Mouse (Mus musculus) hindbrain, postnatal 0 days (tissue): ENCODE data around the gene Serpind1. TPM values are rescaled to one million over a fixed set of nuclear protein-coding genes. Genes with fewer than 3 reads are reported as not detected.

ENCODE experiments used
- ATAC-seq: fragments of 200-750 bp; cut with Nextera tagmentation; 2 replicates; pipeline ENCODE4 v1.8.0; 2017; ENCODE audit warnings: mild to moderate bottlenecking, moderate TSS enrichment, moderate library complexity
- DNase-seq: peaks from one replicate; pipeline ENCODE4 v3.0.0-alpha.2; 2015; ENCODE audit warnings: low spot score
- H3K27ac ChIP-seq: fragments of 300-500 bp; sonication (generic); 2 replicates; pipeline ENCODE4 v1.5.1; 2014; ENCODE audit warnings: mild to moderate bottlenecking
- H3K27me3 ChIP-seq: fragments of 300-500 bp; sonication (generic); 2 replicates; pipeline ENCODE4 v1.6.1; 2014; ENCODE audit warnings: low read length, mixed read lengths; ENCODE audit not compliant: insufficient read depth
- H3K36me3 ChIP-seq: fragments of 300-500 bp; sonication (generic); 2 replicates; pipeline ENCODE4 v1.6.1; 2014; ENCODE audit warnings: low read length, mixed read lengths; ENCODE audit not compliant: insufficient read depth
- H3K4me1 ChIP-seq: fragments of 300-500 bp; sonication (generic); 2 replicates; pipeline ENCODE4 v1.6.1; 2014; ENCODE audit warnings: antibody characterized with exemption, low read length, mixed read lengths; ENCODE audit not compliant: insufficient read depth
- H3K4me2 ChIP-seq: fragments of 300-500 bp; sonication (generic); 2 replicates; pipeline ENCODE4 v1.6.1; 2014; ENCODE audit warnings: low read depth, mild to moderate bottlenecking, low read length, moderate library complexity, mixed read lengths
- H3K4me3 ChIP-seq: fragments of 300-500 bp; sonication (generic); 2 replicates; pipeline ENCODE4 v1.5.1; 2014; ENCODE audit warnings: low read length
- H3K9ac ChIP-seq: fragments of 300-500 bp; sonication (generic); replicated peaks from 2 replicates; pipeline ENCODE4 v1.6.1; 2014; ENCODE audit warnings: mild to moderate bottlenecking, low read length, moderate library complexity, mixed read lengths
- H3K9me3 ChIP-seq: fragments of 300-500 bp; sonication (generic); 2 replicates; pipeline ENCODE4 v1.6.1; 2016; ENCODE audit warnings: low read length, mixed read lengths
- CTCF ChIP-seq: IDR thresholded peaks from 2 replicates; pipeline ENCODE4 v1.5.1; 2016; ENCODE audit warnings: antibody characterized with exemption, control low read depth, low read depth
- WGBS: fragments of 180-500 bp; shearing (Covaris S2); extraction: QIAGEN DNeasy Blood & Tissue Kit; methylation state at CpG from one replicate; pipeline ENCODE4 v1.1.7; 2014; 5-methylcytosine and 5-hydroxymethylcytosine counted together
- polyA plus RNA-seq: library from polyadenylated mRNA; unstranded; fragments of >200 nt; fragmentation: Nextera tagmentation; extraction: Ambion mirVana; gene quantifications from 2 replicates; pipeline ENCODE4 v1.2.1, GENCODE M21; 2015
- total RNA-seq: library from RNA; depleted of rRNA; stranded (reverse); fragments of >200 nt; gene quantifications from 2 replicates; pipeline ENCODE4 v1.2.3, GENCODE M21; 2014

The Serpind1 gene
- total and polyA plus RNA-seq, 2 experiments from 2014 or later, result 3.5 to 10.3 TPM

DNA sequence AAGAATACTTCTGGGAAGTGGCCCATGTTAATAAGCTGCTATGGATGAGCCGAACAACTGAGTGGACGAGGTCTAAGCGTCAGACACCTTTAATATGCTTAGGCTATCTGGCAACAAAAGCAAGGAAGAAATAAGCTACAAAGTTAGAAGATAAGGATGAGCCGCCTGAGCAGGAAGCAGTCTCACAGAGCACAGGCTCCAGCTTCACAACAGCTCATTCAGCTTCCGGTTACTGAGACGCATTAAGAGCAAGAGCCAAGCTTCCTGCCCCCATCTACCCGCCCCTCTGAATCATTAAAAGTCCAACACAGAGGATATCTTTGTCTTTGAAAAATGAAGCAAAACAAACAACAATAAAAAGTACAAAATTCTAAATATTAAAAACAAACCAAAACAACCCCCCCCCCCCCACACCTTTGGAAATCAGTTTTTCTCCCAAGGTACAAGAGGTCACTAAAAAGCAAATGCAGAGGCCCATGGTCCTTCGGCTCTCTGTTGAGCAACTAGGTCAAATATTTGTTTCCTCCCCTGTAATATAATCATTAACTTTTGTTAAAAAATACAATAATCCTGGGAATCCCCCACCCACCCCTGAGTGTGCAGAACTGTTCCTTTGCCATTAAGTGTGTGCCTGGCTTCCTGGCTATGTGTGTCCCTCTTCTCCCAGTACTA, 14.1 kb downstream of the Serpind1 start:
- Histone ChIP-seq H3K27ac (no peak overlapping the region), H3K4me3 (no peak overlapping the region), H3K27me3 (no peaks in the 10 kb centered on the region), H3K4me2 (no peak overlapping the region), H3K36me3 (peaks cover 39% of the 10 kb centered on the region), H3K9me3 (no peaks in the 10 kb centered on the region), H3K9ac (no peak overlapping the region), H3K4me1 (no peaks in the 10 kb centered on the region)
- no peak for DNase-seq
- 86% methylated on average over 8 of the region's 8 CpGs for WGBS
- no peak for TF ChIP-seq CTCF
- no peak for ATAC-seq

GRCm38 (mm10) chr16:17345813-17346155, 14.6 kb downstream of the Serpind1 start:
- Histone ChIP-seq H3K27ac (no peak overlapping the region), H3K4me3 (no peak overlapping the region), H3K36me3 (peaks cover 45% of the 10 kb centered on the region), H3K9me3 (no peaks in the 10 kb centered on the region), H3K9ac (no peak overlapping the region), H3K27me3 (no peaks in the 10 kb centered on the region), H3K4me2 (no peak overlapping the region), H3K4me1 (no peaks in the 10 kb centered on the region)
- ATAC-seq (no peak), DNase-seq (no peak)
- WGBS, result 93% methylated on average over 2 of the region's 2 CpGs
- no peak for TF ChIP-seq CTCF

- no peak overlapping the region for H3K27ac ChIP-seq
- no peak for TF ChIP-seq CTCF
- 89% methylated on average over 1 of the region's 1 CpGs for WGBS
These were observed 15.6 kb downstream of the Serpind1 start for GRCm38 (mm10) chr16:17346766-17347165.

GRCm38 (mm10) chr16:17356031-17356430, 24.9 kb downstream of the Serpind1 start:
- no peaks in the 10 kb centered on the region for H3K27me3 ChIP-seq
- ATAC-seq (no peak), DNase-seq (no peak)
- no peaks in the 10 kb centered on the region for H3K9me3 ChIP-seq
- no peak overlapping the region for H3K9ac ChIP-seq
- H3K4me3 ChIP-seq, result no peak overlapping the region
- 91% methylated on average over 6 of the region's 6 CpGs for WGBS
- no peaks in the 10 kb centered on the region for H3K4me1 ChIP-seq
- no peak overlapping the region for H3K4me2 ChIP-seq
- H3K36me3 ChIP-seq, result peaks cover 66% of the 10 kb centered on the region
- H3K27ac ChIP-seq, result no peak overlapping the region
- no peak for TF ChIP-seq CTCF

More at GRCm38 (mm10) chr16:17346766-17347165, 15.6 kb downstream of the Serpind1 start:
- DNase-seq (no peak), ATAC-seq (no peak)
- no peak overlapping the region for H3K9ac ChIP-seq
- H3K4me1 ChIP-seq, result no peaks in the 10 kb centered on the region
- H3K36me3 ChIP-seq, result peaks cover 54% of the 10 kb centered on the region
- no peaks in the 10 kb centered on the region for H3K27me3 ChIP-seq
- H3K4me2 ChIP-seq, result no peak overlapping the region
- no peak overlapping the region for H3K4me3 ChIP-seq
- no peaks in the 10 kb centered on the region for H3K9me3 ChIP-seq

DNA sequence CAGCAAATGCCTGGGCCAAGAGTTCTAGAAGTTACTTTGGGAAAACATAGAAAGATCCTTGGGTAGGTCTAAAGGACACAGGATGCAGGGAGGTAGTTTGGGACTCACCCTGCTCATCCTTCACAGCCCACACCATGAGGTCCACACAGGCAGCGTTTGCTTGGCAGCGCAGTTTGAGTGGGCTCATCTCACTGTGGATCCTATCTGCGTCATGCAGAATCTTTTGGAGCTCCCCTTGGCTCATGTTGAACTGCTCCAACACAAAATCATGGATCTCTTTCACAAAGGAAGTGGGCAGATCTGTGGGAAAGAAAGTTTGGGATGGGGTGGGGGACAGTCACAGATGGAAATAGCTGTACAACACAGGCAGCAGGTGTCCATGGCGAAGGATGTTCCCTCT, 27.6 kb downstream of the Serpind1 start:
- no peak overlapping the region for H3K9ac ChIP-seq
- TF ChIP-seq CTCF, result no peak
- DNase-seq (no peak), ATAC-seq (no peak)
- peaks cover 45% of the 10 kb centered on the region for H3K36me3 ChIP-seq
- no peak overlapping the region for H3K4me2 ChIP-seq
- no peaks in the 10 kb centered on the region for H3K4me1 ChIP-seq
- H3K27ac ChIP-seq, result no peak overlapping the region
- H3K9me3 ChIP-seq, result no peaks in the 10 kb centered on the region
- WGBS, result 98% methylated on average over 4 of the region's 4 CpGs
- no peak overlapping the region for H3K4me3 ChIP-seq
- no peaks in the 10 kb centered on the region for H3K27me3 ChIP-seq

GRCm38 (mm10) chr16:17382306-17382705, 51.1 kb downstream of the Serpind1 start:
- 96% methylated on average over 4 of the region's 4 CpGs for WGBS
- Histone ChIP-seq H3K4me1 (no peaks in the 10 kb centered on the region), H3K4me3 (no peak overlapping the region), H3K27ac (no peak overlapping the region), H3K36me3 (peaks cover 45% of the 10 kb centered on the region; the same call in 1 of the 2 replicates), H3K4me2 (no peak overlapping the region), H3K9me3 (no peaks in the 10 kb centered on the region), H3K27me3 (no peaks in the 10 kb centered on the region), H3K9ac (no peak overlapping the region)
- DNase-seq (no peak), ATAC-seq (no peak)
- no peak for TF ChIP-seq CTCF

DNA sequence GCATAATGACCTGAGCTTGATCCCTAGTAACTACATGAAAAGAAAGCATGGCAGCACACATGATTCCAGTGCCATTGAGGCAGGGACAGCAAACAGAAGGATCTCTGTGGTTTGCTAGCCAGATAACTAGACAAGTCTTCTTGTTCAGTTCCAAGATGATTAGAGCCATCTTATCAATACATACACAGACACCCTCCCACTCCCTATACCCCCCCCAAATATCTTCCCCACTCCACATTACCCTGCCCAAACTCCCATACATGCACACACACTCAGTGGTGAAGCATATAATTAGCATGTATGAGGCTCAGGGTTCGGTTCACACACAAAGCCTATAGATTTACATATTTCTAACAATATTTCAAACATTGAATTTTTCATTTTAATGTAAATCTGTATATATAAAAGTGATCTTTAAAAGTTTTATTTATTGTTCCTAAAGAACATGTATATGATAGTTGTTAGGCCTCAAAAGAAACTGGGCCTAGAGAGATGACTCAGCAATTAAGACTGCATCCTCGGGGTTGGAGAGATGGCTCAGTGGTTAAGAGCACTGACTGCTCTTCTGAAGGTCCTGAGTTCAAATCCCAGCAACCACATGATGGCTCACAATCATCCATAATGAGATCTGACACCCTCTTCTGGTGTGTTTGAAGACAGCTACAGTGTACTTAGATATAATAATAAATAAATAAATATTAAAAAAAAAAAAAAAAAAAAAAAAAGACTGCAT, 52.6 kb downstream of the Serpind1 start:
- Histone ChIP-seq H3K27me3 (no peaks in the 10 kb centered on the region), H3K36me3 (peaks cover 39% of the 10 kb centered on the region; the same call in 1 of the 2 replicates), H3K9ac (no peak overlapping the region), H3K27ac (no peak overlapping the region), H3K4me3 (no peak overlapping the region), H3K4me1 (no peaks in the 10 kb centered on the region), H3K9me3 (no peaks in the 10 kb centered on the region), H3K4me2 (no peak overlapping the region)
- ATAC-seq (no peak), DNase-seq (no peak)
- 93% methylated on average over 2 of the region's 2 CpGs for WGBS
- no peak for TF ChIP-seq CTCF
